Comparison of ENCODE assay signal across 13 mouse cellular contexts in the genomic region with DNA sequence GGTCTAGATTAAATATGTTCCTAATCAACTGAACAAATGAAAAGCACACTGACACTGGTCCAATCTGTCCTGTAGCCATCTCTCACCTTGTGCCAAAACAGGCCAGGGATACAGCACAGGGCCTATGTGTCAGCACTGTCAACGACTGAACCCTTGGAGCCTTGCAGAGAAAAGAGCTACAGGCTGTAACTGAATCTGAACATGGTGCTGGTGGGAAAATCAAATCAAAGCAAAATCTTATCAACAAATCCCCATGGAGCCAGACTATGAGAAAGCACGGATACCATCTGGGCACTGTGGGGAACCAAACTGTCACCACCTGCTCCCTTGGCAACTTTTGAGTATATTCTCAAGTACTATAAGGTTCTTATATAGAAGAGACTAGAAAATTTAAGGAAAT. TPM values are rescaled to one million over a fixed set of nuclear protein-coding genes. Genes with fewer than 3 reads are reported as not detected.
DNase-seq lines count a peak whose midpoint lies in the region; ATAC-seq and TF ChIP-seq lines count a peak whose summit lies in the region.
"Had no signal": no experiment of that assay in that cellular context is flagged by ENCODE, and none has a peak within 500 bp of the region (broad histone marks: within the 10 kb centered on the region; RNA-seq: fewer than 3 reads in every experiment).

No protein-coding gene starts in this region.

- peaks cover 18% of the 10 kb centered on the region for H3K4me1 ChIP-seq in hindbrain, postnatal 0 days (ENCODE audit: insufficient read depth, low read length)
- H3K4me1 ChIP-seq in hindbrain, embryonic 10.5 days (replicated peaks) = peaks cover 34% of the 10 kb centered on the region
- peaks cover 5% of the 10 kb centered on the region for H3K4me1 ChIP-seq in thymus, adult 2 months (replicated peaks; ENCODE audit: control insufficient read depth, insufficient read depth, low read length)

- WGBS in hindbrain, postnatal 0 days = 18% methylated on average over 2 of the region's 2 CpGs
- 56% methylated on average over 2 of the region's 2 CpGs for WGBS in hindbrain, embryonic 10.5 days
- 84% methylated on average over 2 of the region's 2 CpGs for WGBS in thymus, adult 2 months

- TF ChIP-seq CTCF in hindbrain, postnatal 0 days (IDR thresholded peaks at IDR 0.05; ENCODE audit: low read depth) = no peak
- no peak for TF ChIP-seq CTCF in thymus, adult 2 months (IDR thresholded peaks at IDR 0.05; ENCODE audit: borderline replicate concordance, control insufficient read depth, extremely low read depth, insufficient read depth, low read length, poor library complexity)

- H3K27me3 ChIP-seq in hindbrain, postnatal 0 days (ENCODE audit: insufficient read depth, low read length) = no peaks in the 10 kb centered on the region
- H3K27me3 ChIP-seq in hindbrain, embryonic 10.5 days (ENCODE audit: insufficient read depth, poor library complexity, severe bottlenecking) = no peaks in the 10 kb centered on the region
- no peaks in the 10 kb centered on the region for H3K27me3 ChIP-seq in thymus, adult 2 months (ENCODE audit: control insufficient read depth, insufficient read depth, low read length)

- peak; percentile 72 for DNase-seq in hindbrain, postnatal 0 days (ENCODE audit: low spot score)
- no peak for DNase-seq in hindbrain, embryonic 10.5 days (ENCODE audit: low spot score)
- peak; percentile 80 to 84 for DNase-seq in cerebellum, adult 18-20 months
- DNase-seq in cerebellum, postnatal 36 days = peak; percentile 77 to 88
- DNase-seq in left cerebral cortex, postnatal 4 days = peak; percentile 63
- DNase-seq in thymus, adult 2 months = no peak
- no peak for DNase-seq in gastrocnemius, postnatal 4 days (ENCODE audit: low spot score in 2 of 2)
- DNase-seq: heart, postnatal 14 days; kidney, adult 8-10 months; lung, adult 18-20 months; retina, postnatal 1 day; thymus, postnatal 36 days had no signal

- no peaks in the 10 kb centered on the region for H3K9me3 ChIP-seq in hindbrain, postnatal 0 days (ENCODE audit: low read length)
- no peaks in the 10 kb centered on the region for H3K9me3 ChIP-seq in hindbrain, embryonic 10.5 days
- H3K9me3 ChIP-seq: embryonic facial prominence, embryonic 10.5 days had no signal

- TF ChIP-seq POLR2A in thymus, adult 2 months (IDR thresholded peaks at IDR 0.05; ENCODE audit: control insufficient read depth, extremely low read depth, insufficient read depth, low read length, poor library complexity) = no peak

- H3K9ac ChIP-seq in hindbrain, postnatal 0 days (replicated peaks; ENCODE audit: low read length) = no peak overlapping the region

- H3K36me3 ChIP-seq in hindbrain, postnatal 0 days (ENCODE audit: insufficient read depth, low read length) = no peaks in the 10 kb centered on the region
- H3K36me3 ChIP-seq in hindbrain, embryonic 10.5 days = no peaks in the 10 kb centered on the region
- no peaks in the 10 kb centered on the region for H3K36me3 ChIP-seq in thymus, adult 2 months (ENCODE audit: control insufficient read depth, insufficient read depth, low read length)
- H3K36me3 ChIP-seq: embryonic facial prominence, embryonic 10.5 days had no signal

- no peak overlapping the region for H3K4me3 ChIP-seq in hindbrain, postnatal 0 days (ENCODE audit: low read length)
- no peak overlapping the region for H3K4me3 ChIP-seq in hindbrain, embryonic 10.5 days
- H3K4me3 ChIP-seq in thymus, adult 2 months (ENCODE audit: control insufficient read depth, insufficient read depth, low read length) = no peak overlapping the region
- H3K4me3 ChIP-seq: embryonic facial prominence, embryonic 10.5 days had no signal

- ATAC-seq in hindbrain, postnatal 0 days = no peak

- H3K27ac ChIP-seq in hindbrain, postnatal 0 days = no peak overlapping the region
- H3K27ac ChIP-seq in hindbrain, embryonic 10.5 days = no peak overlapping the region
- H3K27ac ChIP-seq in thymus, adult 2 months (ENCODE audit: control insufficient read depth, insufficient read depth, low read length) = no peak overlapping the region
- H3K27ac ChIP-seq: embryonic facial prominence, embryonic 10.5 days had no signal

- intact Hi-C loops in left cerebral cortex, postnatal 4 days (cut with DNase I) = no loop called here

- no peak overlapping the region for H3K4me2 ChIP-seq in hindbrain, postnatal 0 days (ENCODE audit: low read depth, low read length)

RNA-seq across cellular contexts. Expression of a gene that starts 19.5 kb away (rescaled TPM):
- total RNA-seq in hindbrain, postnatal 0 days (2014; rRNA removed) = 13.6 and 17.1 TPM in 2 replicates
- polyA plus RNA-seq in hindbrain, postnatal 0 days (2015; fragmentation: Nextera tagmentation; extraction: Ambion mirVana) = 9.9 and 10.2 TPM in 2 replicates
- polyA plus RNA-seq in hindbrain, embryonic 10.5 days (2016; fragmentation: Nextera tagmentation; extraction: Ambion mirVana) = 8.9 and 11.6 TPM in 2 replicates
- 10 to 100 TPM; 17.6 to 21.0 TPM for total RNA-seq in left cerebral cortex, postnatal 4 days (2021)
- 17.3 and 22.4 TPM in 2 replicates for polyA plus RNA-seq in thymus, adult 2 months (2012; rRNA removed)
- 10 to 100 TPM; 21.4 to 22.6 TPM for total RNA-seq in gastrocnemius, postnatal 4 days (2021)

Comparison
In these comparisons a context has a peak if more than half of its experiments do, and no peak if none do; other contexts are left out.
1. DNase-seq: peak in hindbrain, postnatal 0 days (single experiment), cerebellum, adult 18-20 months (2 of 2), cerebellum, postnatal 36 days (2 of 2) and left cerebral cortex, postnatal 4 days (single experiment); none in hindbrain, embryonic 10.5 days (single experiment), thymus, adult 2 months (single experiment) and gastrocnemius, postnatal 4 days (0 of 2).